Mouse (Mus musculus) heart, embryonic 16.5 days (tissue): ENCODE data around the gene Poln. TPM values are rescaled to one million over a fixed set of nuclear protein-coding genes. Genes with fewer than 3 reads are reported as not detected.

Source experiments
- ATAC-seq: fragments of 200-750 bp; cut with Nextera tagmentation; replicated peaks from 2 replicates; pipeline ENCODE4 v1.8.0; 2017; ENCODE audit warnings: moderate number of reproducible peaks; ENCODE audit not compliant: insufficient read depth, low FRiP score; ENCODE audit errors: extremely low read depth
- H3K27ac ChIP-seq: fragments of 300-500 bp; sonication (generic); 2 replicates; pipeline ENCODE4 v1.5.1; 2014; ENCODE audit warnings: mild to moderate bottlenecking, low read length, control low read depth, moderate library complexity
- H3K27me3 ChIP-seq: fragments of 300-500 bp; sonication (generic); 2 replicates; pipeline ENCODE4 v1.6.1; 2014; ENCODE audit warnings: low read length, mixed read lengths; ENCODE audit not compliant: control insufficient read depth, insufficient read depth
- H3K36me3 ChIP-seq: fragments of 300-500 bp; sonication (generic); 2 replicates; pipeline ENCODE4 v1.6.1; 2014; ENCODE audit not compliant: control insufficient read depth, insufficient read depth
- H3K4me1 ChIP-seq: fragments of 300-500 bp; sonication (generic); 2 replicates; pipeline ENCODE4 v1.6.1; 2014; ENCODE audit warnings: low read length, mixed read lengths; ENCODE audit not compliant: control insufficient read depth, insufficient read depth
- H3K4me2 ChIP-seq: fragments of 300-500 bp; sonication (generic); 2 replicates; pipeline ENCODE4 v1.6.1; 2014; ENCODE audit warnings: low read depth, mild to moderate bottlenecking, control low read depth, low read length
- H3K4me3 ChIP-seq: fragments of 300-500 bp; sonication (generic); 2 replicates; pipeline ENCODE4 v1.5.1; 2014; ENCODE audit warnings: mild to moderate bottlenecking, control low read depth, low read length
- H3K9ac ChIP-seq: fragments of 300-500 bp; sonication (generic); 2 replicates; pipeline ENCODE4 v1.6.1; 2014; ENCODE audit warnings: low read length, control low read depth
- H3K9me3 ChIP-seq: fragments of 300-500 bp; sonication (generic); replicated peaks from 2 replicates; pipeline ENCODE4 v1.6.1; 2016; ENCODE audit warnings: low read length; ENCODE audit not compliant: control insufficient read depth
- whole genome bisulfite sequencing: fragments of 180-500 bp; shearing (Covaris S2); extraction: QIAGEN DNeasy Blood & Tissue Kit; methylation state at CpG from one replicate; pipeline ENCODE4 v1.1.7; 2014; 5-methylcytosine and 5-hydroxymethylcytosine counted together
- polyA plus RNA-seq: library from polyadenylated mRNA; unstranded; fragments of >200 nt; fragmentation: Nextera tagmentation; extraction: Ambion mirVana; gene quantifications from 2 replicates; pipeline ENCODE4 v1.2.1, GENCODE M21; 2015

Poln gene
- polyA plus RNA-seq, 1 experiment from 2014 or later = 0.55 TPM

DNA sequence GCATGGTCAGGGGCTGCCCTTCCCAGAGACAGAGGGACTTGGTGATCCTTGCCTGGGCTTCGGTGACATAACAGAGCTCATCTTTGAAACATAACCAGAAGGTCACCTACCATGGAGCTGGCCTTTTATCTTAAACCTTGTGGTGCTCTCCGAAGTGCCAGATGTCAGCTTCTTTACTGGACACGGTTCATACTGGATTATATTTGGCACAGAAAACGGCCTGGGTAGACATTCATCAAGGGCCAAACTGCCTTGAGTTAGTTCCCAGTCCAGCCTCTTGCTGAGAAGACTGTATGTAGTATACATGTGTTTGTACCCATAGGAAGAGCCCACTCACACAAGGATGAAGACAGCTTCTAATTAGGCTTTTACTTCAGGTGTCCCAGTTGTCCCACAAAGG is 162.4 kb downstream of the Poln start:
- H3K4me1 ChIP-seq = no peaks in the 10 kb centered on the region

DNA sequence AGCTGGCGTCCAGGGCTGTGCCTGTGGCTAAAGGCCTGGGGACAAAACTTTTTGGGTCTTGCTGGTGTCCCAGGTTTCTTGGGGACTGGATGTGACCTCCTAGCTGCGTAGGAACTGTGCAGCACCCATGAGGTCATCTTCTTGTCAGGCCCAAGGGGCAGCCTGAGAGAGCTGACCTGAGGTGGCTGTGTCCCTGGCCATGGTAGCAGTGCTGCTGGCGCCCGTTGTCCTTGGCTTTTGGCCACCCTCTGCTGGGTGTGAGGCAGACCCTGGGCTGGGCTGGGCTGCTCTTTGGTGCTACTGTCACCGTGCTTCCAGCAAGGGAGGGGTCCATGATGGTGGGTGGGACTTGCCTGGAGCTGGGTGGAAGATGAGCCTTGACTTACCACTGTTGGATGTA is 164.6 kb downstream of the Poln start:
- Histone ChIP-seq H3K36me3 (no peaks in the 10 kb centered on the region), H3K4me2 (no peak overlapping the region), H3K4me3 (no peak overlapping the region), H3K9ac (no peak overlapping the region), H3K27ac (no peak overlapping the region), H3K27me3 (peaks cover 6% of the 10 kb centered on the region; the same call in 1 of the 2 replicates), H3K9me3 (no peaks in the 10 kb centered on the region), H3K4me1 (no peaks in the 10 kb centered on the region)
- WGBS = 70% methylated on average over 5 of the region's 5 CpGs
- ATAC-seq = no peak

More for the DNA sequence above, 162.4 kb downstream of the Poln start:
- no peak overlapping the region for H3K4me3 ChIP-seq
- no peak overlapping the region for H3K4me2 ChIP-seq
- ATAC-seq = no peak
- WGBS = 66% methylated on average over 4 of the region's 4 CpGs
- no peak overlapping the region for H3K9ac ChIP-seq
- H3K27me3 ChIP-seq = peaks cover 2% of the 10 kb centered on the region; the same call in 1 of the 2 replicates
- H3K36me3 ChIP-seq = no peaks in the 10 kb centered on the region
- no peaks in the 10 kb centered on the region for H3K9me3 ChIP-seq
- H3K27ac ChIP-seq = no peak overlapping the region

GRCm38 (mm10) chr5:34002636-34003035 is 166.6 kb downstream of the Poln start:
- no peaks in the 10 kb centered on the region for H3K36me3 ChIP-seq
- H3K27ac ChIP-seq = no peak overlapping the region
- H3K27me3 ChIP-seq = peaks cover 23% of the 10 kb centered on the region
- H3K4me3 ChIP-seq = no peak overlapping the region
- H3K4me2 ChIP-seq = no peak overlapping the region
- no peak for ATAC-seq
- H3K4me1 ChIP-seq = no peaks in the 10 kb centered on the region
- H3K9ac ChIP-seq = no peak overlapping the region
- WGBS = 85% methylated on average over 4 of the region's 4 CpGs
- no peaks in the 10 kb centered on the region for H3K9me3 ChIP-seq

DNA sequence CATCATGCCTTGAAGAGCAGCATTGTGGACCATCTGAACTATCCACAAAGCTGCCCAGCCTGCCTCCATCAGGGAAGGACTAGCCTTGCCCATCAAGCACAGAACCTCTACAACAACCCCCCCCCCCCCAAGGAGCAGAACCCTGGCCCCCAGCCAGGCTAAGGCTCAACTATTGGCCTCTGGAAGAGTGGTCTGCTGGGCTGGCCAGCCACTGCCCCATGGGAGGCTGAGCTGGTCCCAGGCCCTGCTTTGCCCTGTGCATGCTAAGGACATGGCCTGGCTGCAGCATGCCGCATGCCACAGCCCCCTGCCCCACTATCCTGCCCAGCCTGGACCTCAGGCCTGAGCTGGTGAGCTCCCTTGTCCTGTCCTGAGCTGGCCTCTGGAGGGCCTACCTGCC is 167.8 kb downstream of the Poln start:
- WGBS = 80% methylated on average over 1 of the region's 1 CpGs
- Histone ChIP-seq H3K27ac (no peak overlapping the region), H3K4me2 (no peak overlapping the region), H3K9ac (no peak overlapping the region), H3K36me3 (no peaks in the 10 kb centered on the region), H3K27me3 (peaks cover 30% of the 10 kb centered on the region), H3K4me3 (no peak overlapping the region), H3K9me3 (no peaks in the 10 kb centered on the region), H3K4me1 (no peaks in the 10 kb centered on the region)
- no peak for ATAC-seq

DNA sequence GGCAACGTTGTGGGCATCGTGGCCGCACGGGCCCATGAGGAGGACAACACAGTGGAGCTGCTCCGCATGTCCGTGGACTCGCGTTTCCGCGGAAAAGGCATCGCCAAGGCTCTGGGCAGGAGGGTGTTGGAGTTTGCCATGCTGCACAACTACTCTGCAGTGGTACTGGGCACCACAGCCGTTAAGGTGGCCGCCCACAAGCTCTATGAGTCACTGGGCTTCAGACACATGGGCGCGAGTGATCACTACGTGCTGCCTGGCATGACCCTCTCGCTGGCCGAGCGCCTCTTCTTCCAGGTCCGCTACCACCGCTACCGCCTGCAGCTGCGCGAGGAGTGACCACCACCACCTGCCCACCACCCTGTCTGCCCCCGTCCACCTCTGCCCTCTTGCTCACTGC is 168.4 kb downstream of the Poln start:
- peaks cover 35% of the 10 kb centered on the region for H3K27me3 ChIP-seq
- H3K9ac ChIP-seq = no peak overlapping the region
- H3K36me3 ChIP-seq = no peaks in the 10 kb centered on the region
- no peak overlapping the region for H3K4me2 ChIP-seq
- ATAC-seq = no peak
- no peak overlapping the region for H3K4me3 ChIP-seq
- H3K9me3 ChIP-seq = no peaks in the 10 kb centered on the region
- WGBS = 91% methylated on average over 25 of the region's 25 CpGs
- H3K27ac ChIP-seq = no peak overlapping the region
- H3K4me1 ChIP-seq = 0 out of 2 replicates have a peak, but pooled peaks cover under 1% of the 10 kb centered on the region

DNA sequence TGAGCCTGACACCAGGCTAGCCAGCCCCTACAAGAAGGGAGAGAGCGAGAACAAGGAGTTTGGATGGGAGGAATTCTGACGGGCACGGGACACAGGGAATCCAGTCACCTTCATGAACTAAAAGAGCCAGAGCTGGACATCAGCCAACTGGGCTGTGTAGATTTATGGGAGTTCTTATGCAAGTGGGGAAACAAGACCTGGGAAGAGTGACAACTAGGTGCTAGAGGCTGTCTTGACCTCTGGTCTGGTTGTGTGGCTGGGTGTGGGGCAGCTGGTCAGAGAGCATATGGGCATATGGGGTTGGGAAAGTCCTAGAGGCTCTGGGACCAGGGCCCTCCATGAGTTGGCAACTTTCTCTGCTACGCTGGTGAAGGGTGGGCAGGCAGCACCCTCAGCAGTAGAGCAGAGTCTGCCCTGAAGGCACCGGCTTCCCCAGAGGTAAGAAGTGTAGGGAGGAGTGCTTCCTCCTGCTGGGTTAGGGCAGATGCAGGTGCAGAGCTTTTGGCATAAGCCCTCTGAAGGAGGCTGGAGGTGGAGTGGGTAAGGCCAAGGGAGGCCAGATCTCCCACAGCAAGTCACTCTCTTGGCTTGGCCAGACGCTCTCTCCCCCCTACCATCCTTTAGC is 169.7 kb downstream of the Poln start:
- Histone ChIP-seq H3K9me3 (no peaks in the 10 kb centered on the region), H3K36me3 (no peaks in the 10 kb centered on the region), H3K27ac (no peak overlapping the region), H3K4me3 (no peak overlapping the region), H3K9ac (no peak overlapping the region), H3K4me1 (0 out of 2 replicates have a peak, but pooled peaks cover 3% of the 10 kb centered on the region), H3K4me2 (no peak overlapping the region), H3K27me3 (peaks cover 46% of the 10 kb centered on the region)
- 67% methylated on average over 6 of the region's 6 CpGs for WGBS
- no peak for ATAC-seq

DNA sequence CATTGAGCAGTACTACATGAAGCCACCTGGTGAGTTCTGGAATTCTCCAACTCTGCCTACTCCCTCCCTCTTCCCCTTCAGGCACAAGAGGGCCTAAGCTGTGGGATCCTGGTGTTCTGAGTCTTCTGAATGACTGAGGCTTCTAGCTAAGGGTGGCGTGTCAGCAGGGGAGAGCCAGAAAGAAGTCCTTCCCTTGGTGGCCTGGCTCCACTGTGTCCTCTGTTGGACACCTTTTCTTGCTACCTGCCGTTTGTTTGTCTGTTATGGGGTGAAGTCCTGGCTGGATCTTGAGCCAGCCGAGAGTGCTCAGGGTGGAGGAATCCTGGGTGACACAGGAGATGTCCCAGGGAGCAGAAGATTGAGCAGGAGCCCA is 170.8 kb downstream of the Poln start:
- Histone ChIP-seq H3K27me3 (peaks cover 53% of the 10 kb centered on the region), H3K4me1 (0 out of 2 replicates have a peak, but pooled peaks cover 3% of the 10 kb centered on the region), H3K9me3 (no peaks in the 10 kb centered on the region), H3K36me3 (no peaks in the 10 kb centered on the region), H3K27ac (no peak overlapping the region), H3K4me2 (no peak overlapping the region), H3K9ac (no peak overlapping the region), H3K4me3 (no peak overlapping the region)
- 86% methylated on average over 3 of the region's 3 CpGs for WGBS
- ATAC-seq = no peak

- 0 out of 2 replicates have a peak, but pooled peaks cover 3% of the 10 kb centered on the region for H3K4me1 ChIP-seq
- no peaks in the 10 kb centered on the region for H3K9me3 ChIP-seq
- no peaks in the 10 kb centered on the region for H3K36me3 ChIP-seq
- H3K4me2 ChIP-seq = peak overlapping the region; percentile 98
- peaks cover 53% of the 10 kb centered on the region for H3K27me3 ChIP-seq
- H3K4me3 ChIP-seq = peak overlapping the region; percentile 79
- no peak for ATAC-seq
- no peak overlapping the region for H3K27ac ChIP-seq
- H3K9ac ChIP-seq = no peak overlapping the region
- 77% methylated on average over 20 of the region's 20 CpGs for WGBS
Observed at GRCm38 (mm10) chr5:33997829-33998504, 171.3 kb downstream of the Poln start.

GRCm38 (mm10) chr5:33997051-33997741 is 172.1 kb downstream of the Poln start:
- Histone ChIP-seq H3K36me3 (no peaks in the 10 kb centered on the region), H3K4me2 (peak overlapping the region; percentile 98), H3K4me3 (peak overlapping the region; percentile 79), H3K4me1 (0 out of 2 replicates have a peak, but pooled peaks cover 3% of the 10 kb centered on the region), H3K9me3 (no peaks in the 10 kb centered on the region), H3K27me3 (peaks cover 53% of the 10 kb centered on the region), H3K27ac (no peak overlapping the region), H3K9ac (peak overlapping the region; percentile 76)
- WGBS = under 1% methylated on average over 79 of the region's 80 CpGs
- ATAC-seq = peak; percentile 38; the same call in 1 of the 2 replicates
